Mouse (Mus musculus): ENCODE measurements at regions not wholly inside any gene's neighbourhood (a gene's known extent, or its start where the extent isn't known, plus 50 kb on each side); places are given as distances from the start of the nearest gene placed in this dataset.

DNA sequence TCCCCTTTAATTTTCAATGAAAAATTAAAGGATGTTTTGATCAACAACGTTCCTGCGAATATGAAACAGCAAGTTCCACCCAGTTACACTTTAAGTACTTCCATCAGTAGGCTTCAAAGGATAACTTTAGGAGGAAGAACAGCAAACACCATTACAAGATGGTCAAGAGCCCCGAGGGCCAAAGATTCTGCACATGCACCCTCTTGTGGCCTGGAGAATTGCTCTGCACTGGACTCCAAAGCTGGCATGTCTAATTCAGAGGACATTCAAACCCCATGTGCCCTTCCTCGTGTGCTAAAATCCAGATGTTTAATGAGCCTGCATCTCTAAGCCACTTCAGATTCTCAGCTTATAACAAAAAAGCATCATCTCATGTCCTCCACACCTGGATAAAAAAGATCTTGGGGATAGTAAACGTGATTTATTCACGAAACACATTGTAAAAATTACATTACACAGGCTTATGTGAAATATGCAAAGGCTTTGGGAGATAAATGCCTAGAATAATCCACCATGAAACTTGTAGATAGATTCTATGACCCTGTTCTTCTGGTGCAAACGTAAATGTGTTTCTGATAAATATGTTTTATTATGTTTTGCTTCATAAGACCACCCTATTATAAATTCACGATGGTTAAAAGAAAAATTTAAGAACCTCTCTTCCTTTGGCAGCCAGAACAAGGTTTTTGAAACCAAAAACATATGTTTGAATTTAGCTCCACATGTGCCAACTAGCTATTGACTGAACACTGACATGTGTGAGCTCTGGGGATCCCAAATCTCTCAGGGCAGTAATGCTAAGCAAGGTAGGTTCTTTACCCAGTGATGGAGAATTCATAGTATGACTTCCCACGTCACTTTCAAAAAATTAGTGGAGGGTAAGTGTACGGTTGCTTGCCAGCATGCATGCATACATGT lies 100.6 kb upstream of the Rfx3 start:
- no peak for DNase-seq (ENCODE audit: low read depth)

GRCm38 (mm10) chr19:28095620-28096019 lies 84.7 kb upstream of the Rfx3 start:
- no peak for DNase-seq (ENCODE audit: low read depth)

GRCm38 (mm10) chr19:28092252-28092651 lies 81.3 kb upstream of the Rfx3 start:
- no peak for DNase-seq (ENCODE audit: low read depth)

DNA sequence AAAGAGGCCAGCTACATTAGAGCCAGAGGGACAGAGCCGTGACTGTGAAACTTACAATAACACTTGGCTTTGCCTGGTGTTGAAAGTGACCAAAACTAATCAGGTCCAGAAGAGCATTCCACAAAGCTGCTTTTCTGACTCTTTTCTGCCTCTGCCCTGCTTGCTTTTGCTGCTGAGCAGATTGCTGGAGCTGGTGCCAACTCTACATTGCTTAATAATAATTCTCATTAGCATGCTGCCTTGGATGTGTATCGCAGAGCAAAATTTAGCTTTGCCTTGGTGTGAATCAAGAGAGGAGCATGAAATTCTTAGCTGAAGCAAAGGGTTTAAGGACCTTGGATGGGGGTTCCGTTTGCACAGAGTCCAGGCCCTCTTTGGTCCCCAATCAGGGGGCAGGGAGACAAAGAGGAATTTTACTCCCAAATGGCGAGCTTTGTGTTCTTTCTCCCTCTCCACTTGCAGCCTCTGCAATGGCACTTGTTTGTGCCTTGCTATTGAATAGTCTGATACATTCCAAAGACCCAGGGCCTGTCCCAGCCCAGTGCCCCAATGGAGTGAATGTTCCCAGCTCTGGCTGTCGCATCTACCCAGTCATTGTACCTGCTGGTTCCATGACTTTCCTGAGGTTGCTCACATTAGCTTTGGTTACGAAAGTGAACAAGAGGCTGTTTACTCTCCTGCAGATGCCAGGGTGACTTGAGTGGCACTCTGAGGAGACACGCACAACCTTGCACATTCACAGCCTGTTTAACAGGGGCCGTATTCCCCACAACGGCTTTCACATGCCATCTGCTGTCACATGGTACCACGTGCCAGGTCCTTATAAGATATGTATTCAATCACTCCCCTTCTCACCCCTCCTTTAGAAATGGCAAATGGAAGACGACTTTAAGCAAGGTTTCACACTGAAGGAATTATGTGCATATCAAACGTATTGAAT lies 76.9 kb upstream of the Rfx3 start:
- DNase-seq (ENCODE audit: low read depth), result no peak

GRCm38 (mm10) chr19:28070386-28070785 lies 59.4 kb upstream of the Rfx3 start:
- DNase-seq (ENCODE audit: low read depth), result no peak
